Mouse (Mus musculus) lung, postnatal 0 days (tissue): ENCODE results near the gene Gm14496. TPM values are rescaled to one million over a fixed set of nuclear protein-coding genes. Genes with fewer than 3 reads are reported as not detected.
"Not testable (repeated sequence)": the region's sequence is repeated elsewhere in the genome, so short reads cannot be mapped to it uniquely, and the experiment has no call there.

Experiments
- ATAC-seq: fragments of 200-750 bp; cut with Nextera tagmentation; 2 replicates; pipeline ENCODE4 v1.8.0; 2017; ENCODE audit warnings: moderate library complexity
- DNase-seq: peaks from one replicate; pipeline ENCODE4 v3.0.0-alpha.2; 2016; ENCODE audit warnings: low spot score
- H3K27ac ChIP-seq: fragments of 300-500 bp; sonication (generic); 2 replicates; pipeline ENCODE4 v1.5.1; 2014; ENCODE audit warnings: antibody characterized with exemption, mild to moderate bottlenecking, low read length, mixed read lengths
- H3K27me3 ChIP-seq: fragments of 300-500 bp; sonication (generic); replicated peaks from 2 replicates; pipeline ENCODE4 v1.6.1; 2014; ENCODE audit warnings: low read length, mixed read lengths; ENCODE audit not compliant: insufficient read depth
- H3K36me3 ChIP-seq: fragments of 300-500 bp; sonication (generic); 2 replicates; pipeline ENCODE4 v1.6.1; 2014; ENCODE audit warnings: low read length, mixed read lengths; ENCODE audit not compliant: insufficient read depth
- H3K4me1 ChIP-seq: fragments of 300-500 bp; sonication (generic); 2 replicates; pipeline ENCODE4 v1.6.1; 2014; ENCODE audit warnings: antibody characterized with exemption, low read depth, low read length, mixed read lengths; ENCODE audit not compliant: insufficient read depth
- H3K4me2 ChIP-seq: fragments of 300-500 bp; sonication (generic); replicated peaks from 2 replicates; pipeline ENCODE4 v1.6.1; 2014; ENCODE audit warnings: low read depth, mild to moderate bottlenecking, low read length, moderate library complexity, mixed read lengths
- H3K4me3 ChIP-seq: fragments of 300-500 bp; sonication (generic); 2 replicates; pipeline ENCODE4 v1.5.1; 2014; ENCODE audit warnings: low read depth, low read length
- H3K9ac ChIP-seq: fragments of 300-500 bp; sonication (generic); replicated peaks from 2 replicates; pipeline ENCODE4 v1.6.1; 2014; ENCODE audit warnings: low read depth, mild to moderate bottlenecking
- H3K9me3 ChIP-seq: fragments of 300-500 bp; sonication (generic); 2 replicates; pipeline ENCODE4 v1.6.1; 2016; ENCODE audit warnings: low read length, mixed read lengths
- CTCF ChIP-seq: IDR thresholded peaks from 2 replicates; pipeline ENCODE4 v1.5.1; 2016; ENCODE audit warnings: antibody characterized with exemption, mild to moderate bottlenecking
- EP300 ChIP-seq: IDR thresholded peaks from 2 replicates; pipeline ENCODE4 v1.6.1; 2016; ENCODE audit warnings: antibody characterized with exemption, mild to moderate bottlenecking, control low read depth
- WGBS: fragments of 180-500 bp; shearing (Covaris S2); extraction: QIAGEN DNeasy Blood & Tissue Kit; methylation state at CpG from one replicate; pipeline ENCODE4 v1.1.7; 2014; 5-methylcytosine and 5-hydroxymethylcytosine counted together
- polyA plus RNA-seq: library from polyadenylated mRNA; unstranded; fragments of >200 nt; fragmentation: Nextera tagmentation; extraction: Ambion mirVana; gene quantifications from 2 replicates; pipeline ENCODE4 v1.2.1, GENCODE M21; 2015

Gene Gm14496
- polyA plus RNA-seq: not detected in 2 replicates

DNA sequence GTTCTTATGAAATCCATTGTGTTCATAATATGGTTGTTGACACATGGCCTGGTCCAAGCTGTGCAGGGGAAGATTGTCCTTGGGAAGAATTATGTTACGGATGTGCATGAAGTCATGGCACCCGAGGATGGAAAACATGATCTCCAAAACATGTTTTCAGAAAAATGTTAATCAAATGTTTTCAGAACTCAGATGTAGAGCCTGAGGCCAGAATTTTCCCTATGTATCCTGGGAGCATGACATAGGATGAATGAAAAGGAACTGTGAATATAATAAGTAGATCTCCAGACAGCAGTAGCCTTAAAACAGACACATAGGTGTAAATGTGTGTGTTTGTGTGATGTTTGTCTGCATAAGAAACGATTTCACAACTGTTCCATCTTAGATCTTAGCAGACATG is at the start of gene Gm14496:
Gene Gm14496 (plus strand): TSS at position 301 of the 400 bp plus-strand sequence.
- Histone ChIP-seq H3K27me3 (no peaks in the 10 kb centered on the region), H3K36me3 (no peaks in the 10 kb centered on the region), H3K9me3 (no peaks in the 10 kb centered on the region), H3K4me1 (no peaks in the 10 kb centered on the region), H3K4me2 (no peak within 1 kb of the TSS), H3K9ac (no peak within 1 kb of the TSS), H3K27ac (no peak within 1 kb of the TSS), H3K4me3 (no peak within 1 kb of the TSS)
- no peak for DNase-seq
- 60% methylated on average over 3 of the region's 3 CpGs for WGBS
- ATAC-seq: no peak
- no peak for TF ChIP-seq CTCF
- no peak for TF ChIP-seq EP300

GRCm38 (mm10) chr2:181952747-181953680 is 37.9 kb upstream of the Gm14496 start:
- peak; percentile 15 for DNase-seq
- 0 out of 2 replicates have a peak overlapping the region, but pooled peaks have one; percentile 30 for H3K4me2 ChIP-seq
- not testable (repeated sequence) for H3K9ac ChIP-seq, H3K27me3 ChIP-seq, ATAC-seq, H3K4me3 ChIP-seq, H3K27ac ChIP-seq, H3K36me3 ChIP-seq, H3K4me1 ChIP-seq, H3K9me3 ChIP-seq
- WGBS: 15% methylated on average over 21 of the region's 21 CpGs

- ATAC-seq: no peak
- Histone ChIP-seq H3K36me3 (no peaks in the 10 kb centered on the region), H3K9me3 (no peaks in the 10 kb centered on the region), H3K4me1 (no peaks in the 10 kb centered on the region), H3K27ac (no peak overlapping the region), H3K4me2 (no peak overlapping the region), H3K27me3 (no peaks in the 10 kb centered on the region), H3K9ac (no peak overlapping the region), H3K4me3 (no peak overlapping the region)
- TF ChIP-seq EP300 (no peak), CTCF (no peak)
- no peak for DNase-seq
- WGBS: 58% methylated on average over 7 of the region's 7 CpGs
These were observed 22.5 kb upstream of the Gm14496 start for GRCm38 (mm10) chr2:181968395-181968794.

DNA sequence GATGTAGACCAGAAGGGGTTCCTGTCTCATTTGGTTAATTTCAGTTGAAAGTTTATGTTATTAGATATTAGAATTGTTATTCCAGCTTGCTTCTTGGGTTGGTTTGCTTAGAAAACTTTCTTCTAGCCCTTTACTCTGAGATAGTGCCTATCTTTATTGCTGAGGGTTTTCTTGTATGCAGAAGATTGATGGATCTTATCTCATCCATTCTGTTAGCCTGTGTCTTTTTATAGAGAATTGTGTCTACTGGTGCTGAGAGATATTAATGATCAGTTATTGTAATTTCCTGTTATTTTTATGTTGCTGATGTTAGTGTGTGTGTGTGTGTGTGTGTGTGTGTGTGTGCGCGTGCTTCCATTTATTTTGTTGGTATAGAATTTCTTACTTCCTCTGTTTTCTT is 21.7 kb upstream of the Gm14496 start:
- no peak for DNase-seq
- H3K9ac ChIP-seq: no peak overlapping the region
- TF ChIP-seq EP300: no peak
- TF ChIP-seq CTCF: no peak
- H3K36me3 ChIP-seq: no peaks in the 10 kb centered on the region
- H3K9me3 ChIP-seq: no peaks in the 10 kb centered on the region
- H3K4me3 ChIP-seq: no peak overlapping the region
- H3K27me3 ChIP-seq: no peaks in the 10 kb centered on the region
- ATAC-seq: no peak
- 86% methylated on average over 2 of the region's 2 CpGs for WGBS
- H3K4me2 ChIP-seq: no peak overlapping the region
- H3K27ac ChIP-seq: no peak overlapping the region
- H3K4me1 ChIP-seq: no peaks in the 10 kb centered on the region

DNA sequence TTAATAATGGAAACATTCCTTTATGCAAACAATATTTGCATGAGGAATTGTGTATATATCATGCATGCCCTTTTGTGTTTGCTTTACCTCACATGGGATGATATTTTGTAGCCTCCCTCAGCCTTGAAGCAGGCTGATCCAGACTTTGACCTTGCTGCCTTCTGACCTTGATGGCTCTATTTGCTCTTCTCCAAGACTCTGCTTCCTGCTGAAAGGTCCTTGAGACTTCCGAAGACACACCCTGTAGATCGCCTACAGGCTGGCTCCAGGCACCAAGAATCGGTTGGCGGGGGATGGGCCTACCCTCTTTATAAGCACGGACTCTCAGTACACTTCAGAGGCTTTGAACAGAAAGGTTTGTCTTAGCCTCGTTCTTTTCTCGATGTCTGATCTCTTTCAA is 9.0 kb upstream of the Gm14496 start:
- WGBS: 55% methylated on average over 7 of the region's 7 CpGs
- not testable (repeated sequence) for H3K9ac ChIP-seq, H3K4me3 ChIP-seq, H3K4me1 ChIP-seq, H3K27ac ChIP-seq, H3K27me3 ChIP-seq, H3K36me3 ChIP-seq, H3K9me3 ChIP-seq, H3K4me2 ChIP-seq, DNase-seq, ATAC-seq

Other genes starting within 250 kb of the Gm14496 start
- gene Myt1, start 227.8 kb upstream of the Gm14496 start, polyA plus RNA-seq: not detected in 2 replicates
- 37.3 and 43.6 TPM in 2 replicates for gene Pcmtd2, start 153.3 kb upstream of the Gm14496 start, polyA plus RNA-seq
- 30.7 and 31.4 TPM in 2 replicates for gene Polr3k, start 126.8 kb upstream of the Gm14496 start, polyA plus RNA-seq